Mouse (Mus musculus) layer of hippocampus, adult 11-12 months (tissue): ENCODE results near the gene Olah.
"Not testable (repeated sequence)": the region's sequence is repeated elsewhere in the genome, so short reads cannot be mapped to it uniquely, and the experiment has no call there.

Source experiments
- DNase-seq: peaks from one replicate; pipeline ENCODE4 v3.0.0; 2022; ENCODE audit warnings: low spot score

Gene Olah

DNA sequence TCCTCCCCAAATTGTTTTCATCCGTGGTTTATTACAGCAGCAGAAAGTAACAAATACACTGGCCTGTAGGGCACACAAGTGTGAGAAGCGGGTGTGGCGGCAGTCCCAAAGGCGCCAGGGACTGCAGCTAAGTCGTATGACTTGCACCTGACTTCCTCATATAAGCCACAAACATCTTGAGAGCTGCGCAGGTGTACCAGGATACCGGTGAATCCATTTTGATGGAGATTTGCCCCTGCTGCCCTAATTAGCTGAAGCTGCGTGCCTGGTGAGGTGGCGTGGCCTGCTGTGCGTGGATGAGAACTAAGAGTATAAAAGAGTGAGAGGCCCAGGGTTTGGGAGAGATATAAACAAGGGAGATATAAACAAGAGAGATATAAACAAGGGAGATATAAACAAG lies at the start of gene Olah:
Gene Olah, minus strand, starts transcription at position 101 of the 400 bp plus-strand sequence.
- DNase-seq = not testable (repeated sequence)

DNA sequence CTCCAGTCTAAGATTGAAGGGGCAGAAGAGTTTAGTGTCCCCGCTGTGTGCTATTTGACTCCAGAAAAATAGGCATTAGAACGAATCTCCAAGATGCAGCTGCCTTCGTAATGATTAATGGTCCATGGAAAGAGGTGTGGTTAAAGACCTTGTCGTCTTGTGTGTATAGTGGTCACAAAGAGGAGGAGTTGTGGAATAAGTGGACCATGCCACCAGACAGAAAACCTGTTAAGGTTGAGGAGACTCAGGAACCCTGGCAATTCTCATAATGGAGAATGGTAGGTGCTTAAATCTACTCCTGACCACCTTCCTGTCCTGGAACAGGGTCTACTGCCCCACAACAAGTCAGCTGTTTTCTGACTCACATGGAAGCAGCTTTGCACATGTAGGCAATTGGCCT lies 49.0 kb upstream of the Olah start:
- no peak for DNase-seq

DNA sequence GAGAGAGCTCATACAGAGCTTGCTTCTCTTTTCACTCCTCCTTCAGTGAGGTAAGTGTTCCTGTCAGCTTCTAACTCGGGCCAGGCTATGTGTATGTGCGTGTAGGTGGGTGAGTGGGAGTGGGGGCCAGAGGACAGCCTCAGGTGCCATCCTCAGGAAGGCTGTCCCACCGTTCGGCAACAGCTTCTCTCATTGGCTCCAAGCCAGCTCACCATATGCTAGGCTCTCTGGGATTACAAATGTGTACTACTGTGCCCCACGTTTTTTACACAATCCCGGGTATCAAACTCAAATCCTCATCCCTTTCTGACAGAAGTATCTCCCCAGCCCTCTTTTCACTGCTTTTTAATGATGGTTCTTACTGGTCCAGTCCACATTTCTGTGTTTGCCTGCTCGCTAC lies 47.2 kb upstream of the Olah start:
- peak; percentile 57 for DNase-seq

DNA sequence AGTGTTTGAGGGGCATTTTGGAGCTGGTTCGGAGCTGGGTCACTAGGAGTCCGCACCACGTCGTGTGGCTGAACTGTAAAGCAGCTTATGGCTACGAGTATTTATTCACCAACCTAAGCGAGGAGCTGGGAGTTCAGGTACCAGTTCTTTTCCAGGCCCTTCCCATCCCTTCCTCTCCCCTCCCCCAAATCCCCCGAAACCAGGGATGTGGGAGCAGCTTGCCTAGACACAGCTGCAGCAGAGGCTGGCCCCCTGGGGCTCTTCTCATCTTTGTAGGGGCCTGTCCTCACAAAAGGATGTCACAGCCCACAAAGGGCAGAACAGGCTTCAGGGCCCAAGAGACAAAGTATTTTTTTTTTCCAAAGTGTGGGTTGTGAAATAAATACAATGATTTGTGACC lies 40.9 kb upstream of the Olah start:
- no peak for DNase-seq

DNA sequence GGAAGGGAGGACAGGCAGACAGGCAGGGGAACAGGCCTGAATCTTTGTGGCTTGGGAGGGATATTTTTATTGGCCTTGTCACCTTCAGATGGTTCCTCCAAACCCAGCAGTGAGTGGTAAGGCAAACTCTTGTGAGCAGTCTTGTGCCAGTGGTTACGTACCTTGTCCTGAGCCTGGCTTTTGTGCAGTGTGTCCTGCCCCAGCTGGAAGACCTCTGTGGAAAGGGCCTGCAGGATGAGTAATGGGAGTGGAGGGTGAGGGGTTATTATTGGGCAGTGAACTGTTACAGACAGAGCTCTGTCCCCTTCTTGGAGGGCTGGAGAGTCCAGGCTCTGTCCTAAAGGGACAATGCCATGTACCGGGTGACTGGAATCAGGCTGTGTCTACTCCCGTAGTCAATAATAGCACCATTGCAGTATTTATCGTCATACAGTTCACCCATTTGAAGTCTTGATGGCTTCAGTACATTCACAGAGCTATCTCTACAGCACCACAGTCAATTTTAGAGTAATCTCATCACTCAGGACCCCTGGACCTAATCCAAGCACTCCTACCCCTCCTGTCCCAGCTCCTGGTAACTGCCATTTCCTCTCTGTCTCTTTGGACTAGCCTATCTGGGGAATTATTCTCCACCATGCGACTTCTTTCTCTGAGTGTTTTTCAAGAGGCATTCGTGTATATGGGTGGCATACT lies 38.5 kb upstream of the Olah start:
- no peak for DNase-seq

DNA sequence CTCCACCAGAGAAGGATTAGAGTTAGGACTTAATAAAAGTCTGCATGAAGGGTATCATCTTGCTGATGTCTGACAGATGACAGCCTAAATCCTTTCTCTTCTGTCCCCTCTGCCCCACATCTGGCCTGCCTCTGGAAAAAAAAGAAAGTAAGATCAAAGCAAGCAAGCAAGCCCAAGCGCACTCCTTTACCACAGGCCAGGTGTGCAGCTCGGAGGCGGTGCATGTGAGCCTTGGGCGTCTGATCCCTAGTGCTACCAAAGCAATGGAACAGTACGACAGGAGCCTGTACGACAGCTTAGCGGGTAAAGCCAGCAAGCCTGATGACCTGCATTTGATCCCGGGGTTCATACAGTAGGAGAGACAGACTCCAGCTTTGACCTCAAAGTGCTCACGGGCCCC lies 33.9 kb upstream of the Olah start:
- no peak for DNase-seq

DNA sequence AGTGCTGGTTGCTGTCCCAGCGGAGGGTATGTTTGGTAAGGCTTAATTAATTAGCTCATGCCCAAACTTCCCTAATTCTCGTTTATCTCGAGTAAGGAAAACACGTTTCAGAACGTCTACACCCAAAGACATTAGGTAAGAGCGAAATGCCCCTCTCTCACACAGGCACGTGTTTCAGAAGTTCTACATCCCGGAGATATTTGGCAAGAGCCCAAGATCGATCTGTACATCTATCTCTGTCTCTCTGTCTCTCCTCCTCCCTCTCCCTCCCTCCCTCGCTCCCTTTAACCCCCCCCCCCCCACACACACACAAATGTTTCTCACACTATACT lies 27.5 kb upstream of the Olah start:
- DNase-seq = no peak

DNA sequence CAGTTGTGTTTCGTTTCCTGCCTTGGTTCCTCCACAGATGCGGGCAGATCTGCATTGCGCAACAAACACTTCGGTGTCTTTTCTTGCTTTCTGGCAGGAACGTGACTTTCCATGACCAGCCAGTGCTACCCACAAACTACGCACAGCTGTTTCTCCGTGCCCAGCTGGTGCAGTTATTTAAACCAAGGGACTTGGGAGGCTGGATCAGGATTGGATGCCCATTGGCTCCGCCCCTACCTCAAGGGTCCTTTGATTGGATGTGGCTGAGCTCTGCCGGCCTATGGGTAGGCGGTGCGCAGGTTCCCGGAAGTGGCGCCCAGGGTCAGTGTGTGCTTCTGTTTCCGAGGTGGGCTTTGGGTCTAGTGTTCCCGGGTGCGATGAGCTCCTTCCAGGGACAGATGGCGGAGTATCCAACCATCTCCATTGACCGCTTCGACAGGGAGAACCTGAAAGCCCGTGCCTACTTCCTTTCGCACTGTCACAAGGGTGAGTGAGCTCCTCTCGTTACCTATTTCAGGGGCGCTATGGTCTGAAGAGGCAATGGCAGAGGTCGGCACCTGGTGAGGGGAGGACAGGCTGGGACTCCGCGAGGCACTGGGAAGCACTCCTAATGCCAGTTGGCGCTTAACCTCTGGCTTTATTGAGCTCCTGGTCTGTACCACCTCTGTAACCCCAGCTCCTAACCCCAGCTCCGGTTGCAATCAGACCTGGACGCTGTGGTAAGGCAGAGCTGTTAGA lies 27.0 kb upstream of the Olah start, which contains the start of gene Dclre1c:
Gene Dclre1c, plus strand, starts transcription at position 291 of the 738 bp plus-strand sequence.
- DNase-seq = peak; percentile 92

DNA sequence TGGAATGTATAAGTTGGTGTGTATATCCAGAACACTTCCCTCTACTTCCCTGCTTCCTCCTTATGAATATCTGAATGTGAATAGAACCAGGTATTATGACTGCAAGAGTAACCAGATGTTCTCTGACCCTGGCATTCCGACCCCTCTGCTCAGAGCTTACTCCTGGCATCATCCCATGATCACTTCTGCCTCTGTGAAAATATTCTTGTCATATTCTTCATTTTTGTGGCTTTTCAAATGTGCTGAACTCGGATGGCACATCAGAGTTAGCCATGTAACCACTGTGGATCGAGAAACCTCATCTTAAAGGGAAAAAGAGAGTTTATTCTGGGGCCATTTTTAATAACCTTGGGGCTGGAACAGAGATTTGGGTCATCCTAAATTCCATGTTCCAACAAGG lies 25.5 kb upstream of the Olah start, which contains the start of gene Meig1:
Gene Meig1, minus strand, starts transcription at position 101 of the 400 bp plus-strand sequence.
- DNase-seq = no peak

DNA sequence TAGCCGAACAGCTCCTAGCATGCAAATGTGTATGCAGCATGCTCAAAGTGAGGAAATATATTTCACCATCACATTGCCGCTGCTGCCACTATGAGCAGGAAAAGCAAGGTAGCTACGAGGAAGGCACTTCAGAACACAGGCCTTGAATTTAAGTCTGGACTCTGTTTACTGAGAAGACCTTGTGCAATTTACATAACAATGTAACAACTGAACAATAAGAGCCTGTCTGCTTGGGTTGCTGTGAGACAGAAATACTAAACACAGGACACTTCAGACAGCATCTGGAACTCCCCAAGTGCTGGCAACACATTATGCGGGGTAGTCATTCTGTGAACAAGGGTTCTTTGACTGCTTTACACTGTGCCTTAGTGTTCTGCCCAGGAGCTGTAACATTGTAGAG lies 23.1 kb upstream of the Olah start:
- DNase-seq = peak; percentile 35

DNA sequence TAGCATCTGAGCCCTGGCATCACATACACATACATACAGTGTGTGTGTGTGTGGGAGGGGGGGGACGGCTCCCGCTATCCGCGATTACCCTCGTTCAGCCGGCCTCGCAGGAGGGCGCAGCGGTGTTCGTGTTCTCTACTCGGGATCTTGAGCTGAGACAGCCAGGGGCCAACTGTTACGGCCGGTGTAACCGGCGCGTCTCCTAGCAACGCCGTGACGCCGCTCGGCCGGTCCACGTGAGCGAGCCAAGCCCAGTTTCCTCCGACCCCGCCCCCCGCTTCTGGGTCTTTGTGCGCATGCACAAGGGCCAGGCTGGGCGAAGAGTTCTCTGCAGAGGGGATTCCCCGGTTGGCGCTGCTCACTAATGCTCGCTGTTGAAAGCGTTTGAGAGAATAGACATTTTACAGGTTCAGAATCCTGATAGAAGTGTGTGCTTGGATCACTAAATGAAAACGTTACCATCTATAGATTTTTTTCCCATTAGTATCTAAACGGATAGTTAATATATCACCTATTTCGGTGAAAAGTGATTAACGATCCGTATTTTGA lies 21.9 kb upstream of the Olah start:
- DNase-seq = peak; percentile 94

DNA sequence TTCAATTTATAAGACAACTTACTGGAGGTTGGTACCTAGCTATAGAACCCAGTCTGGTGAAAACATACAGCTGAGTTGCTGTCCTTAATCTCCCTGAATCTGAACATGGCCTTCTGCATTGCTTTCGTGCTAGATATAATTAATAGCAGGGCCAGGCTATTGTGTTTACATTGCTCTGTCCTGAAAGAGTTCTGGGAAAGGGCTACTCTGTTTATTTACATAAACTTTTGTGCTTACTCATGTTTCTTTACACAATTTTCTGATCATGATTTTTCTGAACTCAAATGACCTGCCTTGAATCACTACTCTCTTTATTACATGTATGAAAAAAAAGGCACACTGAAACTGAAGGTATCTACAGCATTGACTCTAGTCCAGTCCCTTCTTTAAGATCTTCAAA lies 18.7 kb upstream of the Olah start:
- no peak for DNase-seq

DNA sequence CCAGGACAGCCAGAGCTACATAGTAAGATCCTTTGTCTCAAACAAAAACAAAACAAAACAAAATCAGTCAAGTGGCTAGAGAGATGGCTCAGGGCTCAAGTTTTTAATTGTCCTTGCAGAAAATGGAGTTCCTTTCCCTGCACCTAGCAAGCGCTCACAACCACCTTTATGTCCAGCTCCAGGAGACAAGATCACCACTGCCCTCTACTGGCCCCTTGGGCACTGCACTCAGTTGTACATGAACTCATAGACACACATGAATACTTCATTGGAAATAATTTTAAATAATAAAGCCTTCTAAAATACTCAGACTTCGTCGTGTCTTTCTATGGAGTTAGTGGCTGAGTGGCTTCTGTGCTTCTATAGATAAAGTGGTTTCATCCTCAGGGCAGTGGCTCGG lies 17.2 kb upstream of the Olah start:
- peak; percentile 72 for DNase-seq

DNA sequence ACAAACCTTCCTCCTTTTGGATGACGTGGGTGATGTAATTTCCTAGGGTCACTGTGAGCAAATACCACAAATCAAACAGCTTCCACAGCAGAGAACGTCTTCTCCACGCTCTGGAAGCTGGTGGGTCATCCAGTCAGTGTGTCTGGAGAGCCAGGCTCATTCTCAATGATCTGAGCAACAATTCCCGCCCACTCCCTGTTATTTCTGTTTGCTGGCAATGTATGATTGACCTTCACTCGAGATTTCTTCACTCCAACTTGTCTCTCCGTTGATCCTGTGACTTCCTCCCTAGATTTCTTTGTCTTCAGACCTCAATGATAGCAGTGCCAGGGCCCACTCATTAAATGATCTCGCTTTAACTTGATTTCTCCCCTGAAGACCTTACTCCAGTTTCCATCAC lies 10.7 kb upstream of the Olah start:
- no peak for DNase-seq

DNA sequence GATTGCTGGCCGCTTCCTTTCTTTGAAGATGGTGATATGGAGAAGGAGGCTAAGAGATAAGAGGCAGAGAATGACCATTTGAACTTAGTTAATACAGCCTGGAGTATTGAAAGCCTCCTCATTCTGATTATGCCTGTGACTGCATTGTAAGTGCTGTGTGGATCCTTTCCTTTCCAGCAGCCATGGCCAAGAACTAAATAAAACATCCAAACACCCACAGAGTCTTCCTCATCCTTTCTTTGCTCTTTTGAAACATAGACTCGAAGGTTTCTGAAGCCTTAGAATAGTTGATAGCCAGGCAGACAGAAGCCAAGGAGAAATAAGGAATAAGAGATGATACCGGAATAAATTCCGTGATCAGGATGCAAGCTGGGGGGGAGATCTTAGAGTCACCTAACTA lies 9.0 kb upstream of the Olah start:
- no peak for DNase-seq

DNA sequence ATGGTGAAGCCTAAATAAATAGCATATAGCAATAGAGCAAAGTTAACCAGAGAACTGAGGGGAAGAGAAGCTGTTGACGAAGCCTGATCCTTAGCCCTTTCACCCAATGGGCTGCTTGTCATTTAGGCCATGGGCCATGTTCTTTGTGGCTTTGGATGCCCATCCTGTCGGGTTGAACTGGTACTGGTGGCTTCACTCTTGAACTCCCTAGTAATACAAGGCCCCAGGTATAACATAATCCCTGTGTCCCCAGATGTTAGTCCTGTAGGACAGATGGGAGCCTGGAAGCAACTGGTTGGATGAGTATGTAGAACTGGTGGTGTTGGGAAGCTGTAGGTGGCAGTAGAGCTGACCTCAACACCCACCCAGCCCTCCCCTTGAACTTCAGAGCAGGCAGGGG lies 5.1 kb downstream of the Olah start:
- DNase-seq = no peak

DNA sequence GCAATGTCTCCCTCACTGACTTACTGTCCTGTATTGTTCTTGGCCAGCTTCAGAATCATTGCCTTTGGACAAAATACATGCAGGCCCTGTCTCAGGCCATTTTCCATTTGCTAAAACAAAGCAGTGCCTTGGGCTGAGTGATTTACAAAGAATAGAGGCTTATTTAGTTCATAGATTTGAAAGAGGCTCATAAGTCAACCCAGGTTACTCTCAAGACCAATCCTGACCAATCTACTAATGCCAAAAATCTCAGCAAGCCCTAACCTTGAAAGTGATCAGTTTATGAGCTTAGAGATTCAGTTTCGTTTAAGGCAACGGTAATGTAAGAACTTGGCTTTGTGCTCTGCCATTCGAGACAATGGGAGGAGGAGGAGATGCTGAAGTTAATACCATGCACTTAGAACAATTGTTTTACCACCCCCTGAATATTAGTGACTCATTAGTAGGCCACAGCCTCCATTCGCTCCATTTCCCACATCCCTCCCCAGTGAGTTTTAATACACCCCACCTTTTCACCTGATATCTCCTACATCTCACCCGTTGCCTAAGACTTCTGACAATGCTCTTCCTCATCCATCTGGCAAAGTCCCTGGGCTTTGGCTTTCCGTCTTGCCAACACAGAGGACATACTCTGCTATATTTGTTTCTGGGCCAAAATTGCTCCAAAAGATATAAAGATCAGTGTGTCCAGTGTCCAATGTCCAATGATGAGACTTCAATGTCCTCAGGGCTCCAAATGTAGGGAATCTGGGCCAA lies 9.7 kb downstream of the Olah start:
- no peak for DNase-seq

DNA sequence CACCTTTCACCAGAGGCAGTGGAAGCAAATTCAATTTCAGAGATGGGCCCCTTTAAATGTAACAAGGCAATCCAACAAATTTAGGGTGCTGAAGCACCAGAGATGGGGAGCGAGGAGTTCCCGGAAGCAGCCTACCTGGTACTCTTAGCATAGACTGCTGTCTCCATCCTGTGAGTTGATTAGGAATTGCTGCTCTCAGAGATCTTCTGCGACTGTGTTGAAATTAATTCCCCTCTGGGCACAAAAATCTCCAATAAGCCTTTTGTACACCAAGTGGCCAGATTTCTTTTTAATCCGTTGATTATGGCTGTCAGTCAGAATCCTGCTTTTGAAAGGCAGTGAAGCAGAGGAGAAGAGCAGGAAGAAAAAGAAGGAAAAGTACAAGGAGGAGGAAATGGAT lies 31.9 kb downstream of the Olah start:
- DNase-seq = no peak

DNA sequence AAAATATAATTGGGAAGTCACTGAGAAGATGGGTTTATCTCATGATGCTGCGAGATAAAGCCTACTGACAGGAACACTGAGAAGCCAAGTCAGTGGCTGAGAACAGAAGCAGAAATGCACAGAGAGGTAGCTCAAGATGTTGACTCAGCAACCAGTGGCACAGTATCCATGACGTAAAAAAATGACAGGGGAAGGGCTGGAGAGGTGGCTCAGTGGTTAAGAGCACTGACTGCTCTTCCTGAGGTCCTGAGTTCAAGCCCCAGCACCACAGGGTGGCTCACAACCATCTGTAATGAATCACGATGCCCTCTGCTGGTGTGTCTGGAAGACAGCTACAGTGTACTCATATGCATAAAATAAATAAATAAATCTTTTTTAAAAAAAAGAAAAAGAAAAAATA lies 35.9 kb downstream of the Olah start:
- no peak for DNase-seq

DNA sequence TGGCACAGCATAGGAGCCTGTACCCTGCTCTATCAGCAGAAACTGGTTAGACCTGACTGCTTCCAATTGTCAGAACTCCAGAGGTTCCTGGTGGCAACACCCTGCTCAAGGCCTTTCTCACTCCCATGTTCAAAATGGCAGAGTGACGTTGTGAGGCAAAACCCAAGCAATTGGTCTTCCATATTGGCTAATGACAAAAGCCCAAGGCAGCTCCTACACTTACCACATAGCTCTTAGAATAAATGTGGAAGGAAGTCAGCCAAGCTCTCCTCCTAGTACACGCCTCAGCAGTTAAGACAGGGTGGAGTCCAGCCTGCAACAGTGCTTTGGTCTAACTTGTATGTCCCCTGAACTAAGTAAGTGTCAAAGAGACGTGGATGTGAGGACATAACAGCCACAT lies 39.1 kb downstream of the Olah start:
- no peak for DNase-seq

DNA sequence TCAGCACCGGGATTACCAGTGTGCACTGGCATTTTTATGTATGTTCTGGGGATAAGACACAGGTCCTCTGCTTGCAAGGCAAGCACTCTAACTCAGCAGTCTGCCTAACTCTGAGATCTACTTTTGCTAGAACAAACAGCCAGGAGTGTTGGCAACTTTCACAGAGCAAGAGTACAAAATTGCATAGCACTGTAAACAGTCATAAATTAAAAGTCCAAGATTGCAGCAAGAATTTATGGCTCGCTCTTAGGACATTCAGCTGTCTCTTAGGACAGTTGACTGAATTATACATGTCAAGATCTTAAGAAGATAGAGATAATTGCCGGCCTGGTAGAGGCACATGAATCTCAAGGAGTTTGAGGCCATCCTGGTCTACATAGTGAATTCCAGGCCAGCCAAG lies 40.7 kb downstream of the Olah start:
- no peak for DNase-seq

DNA sequence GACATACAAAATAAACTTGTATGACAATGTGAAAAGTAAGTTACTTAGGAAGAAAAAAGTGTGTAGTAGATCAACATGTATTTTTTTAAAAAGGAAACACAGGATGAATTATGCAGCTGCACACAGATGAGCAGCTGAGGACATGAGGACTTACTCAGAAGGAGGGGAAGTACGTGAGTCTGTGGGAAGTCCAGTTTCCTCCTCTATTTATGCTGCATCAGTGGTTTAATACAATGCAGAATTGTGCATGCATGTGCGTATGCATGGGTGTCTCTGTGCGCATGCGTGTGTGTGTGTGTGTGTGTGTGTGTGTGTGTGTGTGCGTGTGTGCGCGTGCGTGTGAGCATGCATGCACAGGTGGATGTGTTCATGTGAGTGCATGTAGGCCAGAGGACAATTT lies 41.2 kb downstream of the Olah start:
- no peak for DNase-seq

DNA sequence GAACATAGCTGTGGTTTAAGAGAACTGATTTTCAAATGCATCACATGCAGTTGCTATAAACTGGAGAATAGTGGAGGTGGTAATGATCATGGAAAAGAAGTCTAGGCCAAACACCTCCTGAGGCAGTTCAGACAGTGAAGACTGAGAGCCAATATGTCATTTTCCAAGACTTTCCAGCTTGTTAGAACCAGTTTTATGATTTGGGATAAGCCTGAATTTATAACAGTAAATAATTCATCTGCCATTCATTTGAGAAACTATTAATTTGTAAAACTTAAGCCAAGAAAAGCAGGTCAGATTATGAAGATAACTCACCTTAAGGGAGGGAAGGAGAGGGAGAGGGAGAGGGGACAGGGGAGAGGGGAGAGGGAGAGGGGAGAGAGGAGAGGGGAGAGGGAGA lies 43.9 kb downstream of the Olah start:
- no peak for DNase-seq
